Mouse (Mus musculus) gastrocnemius, postnatal 36 days (tissue): ENCODE measurements around the gene Hsf4. TPM values are rescaled to one million over a fixed set of nuclear protein-coding genes. Genes with fewer than 3 reads are reported as not detected.
A peak's percentile ranks its signal among the peaks of the same experiment; 100 is the strongest.

Experiments used
- DNase-seq, 2 experiments: peaks; one replicate each; pipeline ENCODE4 v3.0.0; 2022
- intact Hi-C: fragments of 180-260 bp; cut with DNase I; formaldehyde crosslinking; loops from one replicate; pipeline ENCODE4 v1.15.1; 2025
- total RNA-seq, 2 experiments: library from RNA; stranded (reverse); gene quantifications; 2 replicates each; pipeline ENCODE4 v1.2.3; 2021

Hsf4 gene
- total RNA-seq, 2 experiments from 2014 or later, result 4.6 to 5.6 TPM

DNA sequence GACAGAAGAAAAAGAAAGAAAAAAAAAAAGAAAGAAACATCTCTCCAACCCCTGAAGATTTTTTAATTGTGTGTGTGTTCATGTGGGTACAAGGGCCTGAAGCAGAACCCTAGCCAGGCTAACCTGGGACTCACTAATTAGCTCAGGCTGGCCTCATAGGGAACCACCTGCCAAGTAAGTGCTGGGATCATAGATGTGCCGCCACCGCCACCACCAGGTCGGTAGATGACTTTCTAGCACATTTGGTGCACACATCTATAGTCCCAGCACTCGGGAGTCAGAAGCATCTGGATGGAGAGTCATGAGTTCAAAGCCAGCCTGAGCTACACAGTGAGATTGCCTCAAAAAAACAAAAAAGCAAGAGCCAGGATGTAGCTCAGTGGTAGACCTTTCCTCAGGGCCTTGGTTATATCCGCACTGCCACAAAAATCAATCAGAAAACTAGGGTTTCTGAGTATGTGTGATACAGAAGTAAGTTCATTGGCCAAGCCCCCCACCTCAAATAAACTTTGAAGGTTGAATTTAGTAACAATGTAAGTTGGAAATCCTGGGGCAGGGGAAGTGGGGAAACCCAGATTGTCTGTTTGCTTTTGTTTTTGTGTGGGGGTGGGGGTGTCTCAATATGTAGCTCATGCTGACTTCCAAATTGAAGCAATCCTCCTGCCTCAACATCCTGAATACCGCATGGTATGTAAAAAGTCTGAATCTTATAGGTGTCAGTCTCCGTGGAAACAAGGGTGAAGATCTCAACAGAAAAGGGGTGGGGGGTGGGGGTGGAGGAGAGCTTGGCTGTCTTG, 12.1 kb upstream of the Hsf4 start:
- DNase-seq, result no peak
- intact Hi-C loops, result no loop called here

- no peak for DNase-seq
- intact Hi-C loops, result no loop called here
Observed at GRCm38 (mm10) chr8:105258911-105259720, 10.5 kb upstream of the Hsf4 start.

DNA sequence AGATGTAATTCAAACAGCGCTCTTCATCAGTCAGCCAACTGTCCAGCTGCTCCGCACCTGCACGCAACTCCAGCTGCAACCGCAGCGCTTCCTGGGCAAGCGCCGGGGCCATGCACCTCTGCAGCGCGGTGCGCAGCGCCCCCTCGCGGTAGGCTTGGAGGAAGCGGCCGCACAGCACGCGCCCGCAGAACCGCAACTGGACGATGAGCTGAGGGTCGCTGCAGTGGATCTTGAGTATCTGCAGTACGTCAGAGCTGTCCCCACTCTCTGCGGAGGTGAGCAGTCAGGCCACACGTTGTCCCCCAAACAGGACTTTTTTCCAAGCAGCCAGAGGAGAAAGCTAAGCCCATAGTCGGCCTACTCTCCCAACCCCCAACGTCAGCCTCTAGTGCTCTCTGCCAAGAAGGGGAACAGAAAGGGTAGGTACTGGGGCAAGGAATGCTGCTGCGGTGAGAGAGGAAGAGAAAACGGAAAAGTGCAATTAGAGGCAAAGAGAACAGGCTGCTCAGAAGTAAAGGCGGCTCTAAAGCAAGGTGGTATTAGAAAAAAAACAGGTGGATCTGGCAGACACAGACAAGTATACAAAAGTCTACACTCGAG, 9.8 kb upstream of the Hsf4 start:
- DNase-seq, result peak; percentile 59 to 71
- intact Hi-C loops, result loop anchor here (5.0 kb wide), 1 partner anchor 88 kb away; the partner anchor contains the start of gene Cbfb

- intact Hi-C loops, result loop anchor here (5.0 kb wide), 1 partner anchor 88 kb away; the partner anchor contains the start of gene Cbfb
- no peak for DNase-seq
Observed at GRCm38 (mm10) chr8:105260371-105261099, 9.1 kb upstream of the Hsf4 start.

GRCm38 (mm10) chr8:105261326-105261980, 8.1 kb upstream of the Hsf4 start:
- intact Hi-C loops, result loop anchor here (5.0 kb wide), 1 partner anchor 89 kb away; the partner anchor contains the start of gene Cbfb
- DNase-seq, result no peak

GRCm38 (mm10) chr8:105263244-105263912, 6.2 kb upstream of the Hsf4 start:
- intact Hi-C loops, result loop anchor here (5.0 kb wide), 1 partner anchor 91 kb away; the partner anchor contains the start of gene Cbfb
- DNase-seq, result no peak

DNA sequence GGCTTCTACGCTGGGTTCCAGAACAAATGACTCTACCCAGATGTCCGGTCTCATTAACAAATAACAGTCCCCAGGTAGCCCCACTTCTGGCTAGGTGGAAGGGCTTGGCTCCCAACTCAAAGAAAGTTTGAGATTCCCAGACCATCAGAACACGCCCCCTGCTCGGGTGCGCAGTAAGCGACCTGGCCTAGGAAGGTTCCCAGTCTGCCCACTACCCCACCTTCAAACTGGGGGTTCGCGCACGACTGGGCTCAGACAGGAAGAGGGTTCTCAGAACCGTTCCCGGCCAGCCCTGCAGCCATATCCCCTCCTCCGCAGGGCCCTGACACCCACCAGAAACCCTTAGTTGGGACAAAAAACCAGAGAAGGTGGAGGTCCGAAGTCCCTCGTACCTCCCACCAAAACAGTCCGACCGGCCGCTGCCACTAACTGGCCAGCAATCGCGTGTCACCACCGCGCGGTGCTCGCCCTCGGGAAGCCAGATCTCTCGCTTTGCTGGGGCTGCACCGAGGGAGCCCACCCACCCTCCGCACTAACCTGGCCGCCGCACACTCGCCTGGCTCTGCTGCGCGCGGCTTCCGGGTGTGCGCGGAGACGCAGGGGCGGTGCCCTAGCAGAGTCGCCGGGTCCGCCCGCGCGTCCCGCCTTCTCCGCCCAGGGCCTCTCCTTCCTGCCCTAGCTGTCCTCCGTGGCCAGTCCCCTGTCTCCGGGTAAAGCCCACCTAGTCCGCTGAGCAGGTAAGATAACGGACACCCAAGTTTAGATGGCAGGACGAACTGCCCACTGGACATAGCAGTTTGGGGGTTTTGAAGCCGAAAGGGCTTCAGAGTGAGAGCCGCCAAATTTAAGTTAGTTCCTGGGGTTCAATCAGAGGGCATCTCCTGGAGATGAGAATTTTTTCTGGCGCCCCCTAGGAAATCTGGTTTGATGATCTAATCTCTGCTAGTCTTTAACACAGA, 5.3 kb upstream of the Hsf4 start, which contains the start of the genes Tradd and Fbxl8:
Tradd (minus strand) TSS at position 586 of the 959 bp plus-strand sequence.
Fbxl8 (plus strand) TSS at position 625 of the 959 bp plus-strand sequence.
- intact Hi-C loops, result loop anchor here (5.0 kb wide), 1 partner anchor 92 kb away; the partner anchor contains the start of gene Cbfb
- peak; percentile 61 to 64 for DNase-seq

DNA sequence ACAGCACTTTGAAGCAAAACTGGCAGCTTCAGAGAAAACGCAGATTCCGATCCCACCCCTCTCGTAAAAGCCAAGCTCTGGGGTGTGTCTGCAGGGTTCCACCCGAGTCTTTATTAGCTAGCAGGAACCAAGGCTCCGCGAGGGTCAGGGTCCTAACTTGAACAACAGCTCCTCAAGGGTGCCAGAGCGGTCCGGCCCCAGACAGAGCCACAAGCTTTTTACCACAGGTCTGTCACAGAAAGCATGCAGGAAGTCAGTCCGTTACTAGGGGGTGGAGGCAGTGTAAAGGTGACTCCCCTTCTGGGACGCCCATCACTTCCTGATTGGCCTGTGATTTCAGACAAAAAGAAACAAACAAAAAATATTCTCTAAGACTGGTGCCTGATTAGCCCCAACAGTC, 4.5 kb upstream of the Hsf4 start:
- no peak for DNase-seq
- intact Hi-C loops, result no loop called here

DNA sequence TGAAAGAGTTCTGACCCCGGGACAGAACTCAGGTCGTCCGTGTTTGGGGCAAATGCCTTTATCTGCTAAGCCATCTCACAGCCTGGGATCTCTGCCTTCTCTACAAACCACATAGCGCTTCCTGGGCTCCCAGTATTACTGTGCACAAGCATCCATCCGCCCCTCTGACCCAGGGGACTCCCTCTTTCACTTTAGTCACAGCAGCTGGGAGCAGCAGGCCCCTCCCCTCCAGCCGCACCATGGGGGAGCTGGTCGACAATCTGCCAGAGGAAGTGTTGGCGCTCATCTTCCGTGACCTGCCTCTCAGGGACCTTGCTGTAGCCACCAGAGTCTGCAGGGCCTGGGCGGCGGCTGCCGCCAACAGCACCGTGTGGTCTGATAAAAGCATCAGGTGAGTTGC, 2.8 kb upstream of the Hsf4 start:
- DNase-seq, result no peak
- intact Hi-C loops, result no loop called here

GRCm38 (mm10) chr8:105268342-105269074, 1.1 kb upstream of the Hsf4 start:
- no peak for DNase-seq
- intact Hi-C loops, result no loop called here

GRCm38 (mm10) chr8:105269075-105269458, 534 bp upstream of the Hsf4 start:
- intact Hi-C loops, result no loop called here
- DNase-seq, result no peak

- intact Hi-C loops, result no loop called here
- no peak for DNase-seq
Observed at GRCm38 (mm10) chr8:105270101-105270915, 707 bp downstream of the Hsf4 start.

DNA sequence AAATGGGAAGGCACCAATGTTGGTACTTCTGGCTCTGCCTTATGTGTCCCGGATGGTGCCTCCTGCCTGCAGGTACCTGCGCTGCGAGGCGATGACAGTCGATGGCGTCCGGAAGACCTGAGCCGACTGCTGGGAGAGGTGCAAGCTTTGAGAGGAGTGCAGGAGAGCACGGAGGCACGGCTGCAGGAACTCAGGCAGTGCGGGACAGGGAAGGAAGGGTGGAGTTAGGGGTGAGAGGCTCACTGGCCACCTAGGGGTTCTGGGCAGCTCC, 1.2 kb downstream of the Hsf4 start:
- intact Hi-C loops, result no loop called here

DNA sequence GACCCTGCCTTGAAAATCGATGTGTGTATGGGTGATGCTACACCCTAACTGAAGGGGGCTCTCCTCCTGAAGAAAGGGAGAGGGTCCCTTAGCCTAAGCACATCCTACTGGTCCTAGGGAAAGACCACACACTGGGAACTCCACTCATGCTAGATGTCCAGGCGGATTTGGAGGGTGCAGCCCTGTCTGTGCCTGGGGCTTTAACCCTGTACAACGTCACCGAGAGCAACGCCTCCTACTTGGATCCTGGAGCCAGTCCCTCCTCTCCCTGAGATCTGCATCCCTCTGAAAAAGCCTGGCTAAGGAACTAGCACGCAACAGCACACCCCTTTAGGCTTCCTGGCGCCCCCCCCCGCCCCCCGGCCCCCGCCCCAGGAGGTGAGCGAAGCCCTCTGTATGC, 5.8 kb downstream of the Hsf4 start:
- intact Hi-C loops, result no loop called here
- no peak for DNase-seq

More for the DNA sequence above, 1.2 kb downstream of the Hsf4 start:
- no peak for DNase-seq

GRCm38 (mm10) chr8:105275840-105276239, 6.2 kb downstream of the Hsf4 start, which contains the start of gene Nol3:
TSS of gene Nol3 (plus strand) at chr8:105276140.
- intact Hi-C loops, result no loop called here
- DNase-seq, result no peak

- intact Hi-C loops, result no loop called here
- peak in 1 of 2 experiments; percentile 63 for DNase-seq
Observed at GRCm38 (mm10) chr8:105276292-105277120, 6.9 kb downstream of the Hsf4 start.
